Mouse (Mus musculus): ENCODE data around the gene Habp2. TPM values are rescaled to one million over a fixed set of nuclear protein-coding genes. Genes with fewer than 3 reads are reported as not detected.

The Habp2 gene
- polyA plus RNA-seq, 1 experiment, result not detected

- Histone ChIP-seq H3K4me1 (peaks cover 2% of the 10 kb centered on the region; the same call in 1 of the 2 replicates), H3K27me3 (replicated peaks) (peaks cover 21% of the 10 kb centered on the region), H3K4me3 (replicated peaks) (no peak overlapping the region), H3K9me3 (no peaks in the 10 kb centered on the region), H3K36me3 (replicated peaks; ENCODE audit: low read length) (no peaks in the 10 kb centered on the region)
- TF ChIP-seq FLI1 (IDR thresholded peaks at IDR 0.05; ENCODE audit: low read length) (no peak), GATA1 (IDR thresholded peaks at IDR 0.05; ENCODE audit: borderline replicate concordance, low read length) (no peak)
Observed at GRCm38 (mm10) chr19:56265149-56265548, 21.8 kb upstream of the Habp2 start.

GRCm38 (mm10) chr19:56272081-56272480 lies 14.9 kb upstream of the Habp2 start:
- Histone ChIP-seq H3K27me3 (replicated peaks) (peaks cover 22% of the 10 kb centered on the region), H3K4me1 (no peaks in the 10 kb centered on the region), H3K9me3 (no peaks in the 10 kb centered on the region), H3K36me3 (replicated peaks; ENCODE audit: low read length) (no peaks in the 10 kb centered on the region), H3K4me3 (replicated peaks) (no peak overlapping the region)
- TF ChIP-seq GATA1 (IDR thresholded peaks at IDR 0.05; ENCODE audit: borderline replicate concordance, low read length) (no peak), FLI1 (IDR thresholded peaks at IDR 0.05; ENCODE audit: low read length) (no peak)

GRCm38 (mm10) chr19:56277140-56277804 lies 9.7 kb upstream of the Habp2 start:
- Histone ChIP-seq H3K4me1 (no peaks in the 10 kb centered on the region), H3K36me3 (replicated peaks; ENCODE audit: low read length) (no peaks in the 10 kb centered on the region), H3K9me3 (no peaks in the 10 kb centered on the region), H3K4me3 (replicated peaks) (no peak overlapping the region), H3K27me3 (replicated peaks) (peaks cover 25% of the 10 kb centered on the region)
- TF ChIP-seq FLI1 (IDR thresholded peaks at IDR 0.05; ENCODE audit: low read length) (no peak), GATA1 (IDR thresholded peaks at IDR 0.05; ENCODE audit: borderline replicate concordance, low read length) (no peak)

- TF ChIP-seq FLI1 (IDR thresholded peaks at IDR 0.05; ENCODE audit: low read length), result no peak
- TF ChIP-seq GATA1 (IDR thresholded peaks at IDR 0.05; ENCODE audit: borderline replicate concordance, low read length), result no peak
- no peaks in the 10 kb centered on the region for H3K9me3 ChIP-seq
- H3K4me3 ChIP-seq (replicated peaks), result no peak overlapping the region
- H3K36me3 ChIP-seq (replicated peaks; ENCODE audit: low read length), result no peaks in the 10 kb centered on the region
- peaks cover 27% of the 10 kb centered on the region for H3K27me3 ChIP-seq (replicated peaks)
- no peaks in the 10 kb centered on the region for H3K4me1 ChIP-seq
Observed at GRCm38 (mm10) chr19:56277951-56278350, 9.0 kb upstream of the Habp2 start.

- Histone ChIP-seq H3K9me3 (peaks cover 4% of the 10 kb centered on the region; the same call in 1 of the 2 replicates), H3K4me1 (no peaks in the 10 kb centered on the region), H3K27me3 (replicated peaks) (peaks cover 29% of the 10 kb centered on the region), H3K4me3 (replicated peaks) (no peak overlapping the region), H3K36me3 (replicated peaks; ENCODE audit: low read length) (no peaks in the 10 kb centered on the region)
- TF ChIP-seq FLI1 (IDR thresholded peaks at IDR 0.05; ENCODE audit: low read length), result no peak
- no peak for TF ChIP-seq GATA1 (IDR thresholded peaks at IDR 0.05; ENCODE audit: borderline replicate concordance, low read length)
Observed at GRCm38 (mm10) chr19:56278366-56278765, 8.6 kb upstream of the Habp2 start.

GRCm38 (mm10) chr19:56285222-56285621 lies 1.7 kb upstream of the Habp2 start:
- Histone ChIP-seq H3K4me1 (0 out of 2 replicates have a peak, but pooled peaks cover 3% of the 10 kb centered on the region), H3K36me3 (replicated peaks; ENCODE audit: low read length) (no peaks in the 10 kb centered on the region), H3K9me3 (peaks cover 4% of the 10 kb centered on the region; the same call in 1 of the 2 replicates), H3K27me3 (replicated peaks) (peaks cover 14% of the 10 kb centered on the region), H3K4me3 (replicated peaks) (no peak overlapping the region)
- TF ChIP-seq FLI1 (IDR thresholded peaks at IDR 0.05; ENCODE audit: low read length), result no peak
- TF ChIP-seq GATA1 (IDR thresholded peaks at IDR 0.05; ENCODE audit: borderline replicate concordance, low read length), result no peak

GRCm38 (mm10) chr19:56287580-56288367 lies 837 bp downstream of the Habp2 start:
- no peak overlapping the region for H3K4me3 ChIP-seq (replicated peaks)

GRCm38 (mm10) chr19:56288436-56288835 lies 1.5 kb downstream of the Habp2 start:
- H3K4me1 ChIP-seq, result 0 out of 2 replicates have a peak, but pooled peaks cover 3% of the 10 kb centered on the region
- H3K27me3 ChIP-seq (replicated peaks), result peaks cover 10% of the 10 kb centered on the region
- no peak overlapping the region for H3K4me3 ChIP-seq (replicated peaks)
- TF ChIP-seq GATA1 (IDR thresholded peaks at IDR 0.05; ENCODE audit: borderline replicate concordance, low read length) (no peak), FLI1 (IDR thresholded peaks at IDR 0.05; ENCODE audit: low read length) (no peak)
- no peaks in the 10 kb centered on the region; the same call in 1 of the 2 replicates for H3K9me3 ChIP-seq
- H3K36me3 ChIP-seq (replicated peaks; ENCODE audit: low read length), result no peaks in the 10 kb centered on the region

More at GRCm38 (mm10) chr19:56287580-56288367, 837 bp downstream of the Habp2 start:
- Histone ChIP-seq H3K9me3 (peaks cover 4% of the 10 kb centered on the region; the same call in 1 of the 2 replicates), H3K4me1 (0 out of 2 replicates have a peak, but pooled peaks cover 3% of the 10 kb centered on the region), H3K36me3 (replicated peaks; ENCODE audit: low read length) (no peaks in the 10 kb centered on the region), H3K27me3 (replicated peaks) (peaks cover 12% of the 10 kb centered on the region)
- no peak for TF ChIP-seq FLI1 (IDR thresholded peaks at IDR 0.05; ENCODE audit: low read length)
- no peak for TF ChIP-seq GATA1 (IDR thresholded peaks at IDR 0.05; ENCODE audit: borderline replicate concordance, low read length)

GRCm38 (mm10) chr19:56289642-56290041 lies 2.7 kb downstream of the Habp2 start:
- Histone ChIP-seq H3K9me3 (no peaks in the 10 kb centered on the region), H3K4me3 (replicated peaks) (no peak overlapping the region), H3K4me1 (peaks cover 8% of the 10 kb centered on the region; the same call in 1 of the 2 replicates), H3K36me3 (replicated peaks; ENCODE audit: low read length) (no peaks in the 10 kb centered on the region), H3K27me3 (replicated peaks) (peaks cover 13% of the 10 kb centered on the region)
- TF ChIP-seq GATA1 (IDR thresholded peaks at IDR 0.05; ENCODE audit: borderline replicate concordance, low read length) (no peak), FLI1 (IDR thresholded peaks at IDR 0.05; ENCODE audit: low read length) (no peak)

GRCm38 (mm10) chr19:56291898-56292297 lies 5.0 kb downstream of the Habp2 start:
- no peak overlapping the region for H3K4me3 ChIP-seq (replicated peaks)
- no peaks in the 10 kb centered on the region for H3K36me3 ChIP-seq (replicated peaks; ENCODE audit: low read length)
- H3K4me1 ChIP-seq, result peaks cover 7% of the 10 kb centered on the region; the same call in 1 of the 2 replicates
- TF ChIP-seq GATA1 (IDR thresholded peaks at IDR 0.05; ENCODE audit: borderline replicate concordance, low read length), result no peak
- TF ChIP-seq FLI1 (IDR thresholded peaks at IDR 0.05; ENCODE audit: low read length), result no peak
- no peaks in the 10 kb centered on the region for H3K9me3 ChIP-seq
- H3K27me3 ChIP-seq (replicated peaks), result peaks cover 15% of the 10 kb centered on the region
